Mouse (Mus musculus) liver, embryonic 14.5 days (tissue): ENCODE results near the gene Myl7.

Experiments
- CTCF ChIP-seq: IDR thresholded peaks from 2 replicates; pipeline ENCODE4 v1.5.1; 2016; ENCODE audit warnings: antibody characterized with exemption, low read depth, control low read depth
- EP300 ChIP-seq: IDR thresholded peaks from 2 replicates; pipeline ENCODE4 v1.6.1; 2016; ENCODE audit warnings: antibody characterized with exemption, low read depth

DNA sequence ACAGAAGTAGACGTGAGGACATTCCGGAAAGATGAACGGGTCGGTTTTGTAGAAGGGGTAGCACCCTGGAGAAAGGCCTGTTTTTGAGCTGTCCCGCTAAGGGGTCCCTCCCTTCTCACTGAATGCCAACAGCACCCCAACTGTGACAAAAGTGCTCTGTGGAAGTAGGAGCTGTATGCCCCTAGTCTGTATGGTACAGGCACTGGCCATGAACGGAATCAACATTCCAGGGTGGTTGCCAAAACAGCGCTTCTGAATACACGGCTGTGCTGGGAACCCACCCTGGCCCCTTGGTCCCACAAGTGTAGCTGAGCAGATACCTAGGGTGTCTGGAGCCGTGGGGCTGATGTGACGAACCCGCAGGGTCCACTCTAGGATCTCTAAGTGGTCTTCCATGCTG, 25.9 kb downstream of the Myl7 start:
- TF ChIP-seq EP300, result no peak
- no peak for TF ChIP-seq CTCF
